Mouse (Mus musculus): ENCODE measurements around the gene Isca2.

The Isca2 gene

GRCm38 (mm10) chr12:84800419-84800818 lies 27.4 kb downstream of the Isca2 start:
- ChIA-PET CTCF (interaction anchor here in 2 of 4 experiments (1.0 to 1.8 kb wide), 2 partner anchors 16 kb away, joined by 5 to 6 read pairs; no protein-coding TSS in a partner anchor), POLR2A (interaction anchor here in 2 of 4 experiments (1.1 to 1.5 kb wide), 3 partner anchors 27 to 58 kb away, joined by 3 to 5 read pairs (median 4); partner anchors contain the start of genes Isca2 (in 2 of the 2) and Npc2 (in 2 of the 2))

- POLR2A ChIA-PET, result interaction anchor here in 2 of 4 experiments (1.0 to 1.5 kb wide), 4 partner anchors 29 to 184 kb away, joined by 3 to 5 read pairs (median 4); partner anchors contain the start of genes Abcd4 (in 1 of the 2), Isca2 (in 1 of the 2) and Npc2 (in 1 of the 2)
- CTCF ChIA-PET, result interaction anchor here in 2 of 4 experiments (0.5 to 1.2 kb wide), 2 partner anchors 17 to 131 kb away, joined by 3 to 5 read pairs (median 5); no protein-coding TSS in a partner anchor
Observed at GRCm38 (mm10) chr12:84801532-84802110, 28.6 kb downstream of the Isca2 start.

- CTCF ChIA-PET, result interaction anchor here in 1 of 4 experiments (1.2 kb wide), 1 partner anchor 18 kb away, joined by 5 read pairs; no protein-coding TSS in a partner anchor
- POLR2A ChIA-PET, result interaction anchor here in 2 of 4 experiments (1.0 kb wide), 3 partner anchors 29 to 185 kb away, joined by 3 to 5 read pairs (median 3); partner anchors contain the start of genes Isca2 (in 2 of the 2), Npc2 (in 2 of the 2) and Abcd4 (in 1 of the 2)
Observed at GRCm38 (mm10) chr12:84802625-84803024, 29.6 kb downstream of the Isca2 start.

GRCm38 (mm10) chr12:84805228-84805842 lies 32.3 kb downstream of the Isca2 start:
- CTCF ChIA-PET, result interaction anchor here in 3 of 4 experiments (0.6 to 0.8 kb wide), 4 partner anchors 9 to 688 kb away, joined by 3 read pairs; no protein-coding TSS in a partner anchor

GRCm38 (mm10) chr12:84806010-84806409 lies 33.0 kb downstream of the Isca2 start:
- CTCF ChIA-PET, result interaction anchor here in 3 of 4 experiments (0.6 to 0.8 kb wide), 4 partner anchors 8 to 688 kb away, joined by 3 read pairs; no protein-coding TSS in a partner anchor
- POLR2A ChIA-PET, result interaction anchor here in 2 of 4 experiments (1.0 to 2.0 kb wide), 6 partner anchors 10 to 49 kb away, joined by 3 to 7 read pairs (median 4); partner anchors contain the start of genes Isca2 (in 1 of the 2) and Npc2 (in 1 of the 2)

More at GRCm38 (mm10) chr12:84805228-84805842, 32.3 kb downstream of the Isca2 start:
- POLR2A ChIA-PET, result interaction anchor here in 2 of 4 experiments (1.0 to 2.0 kb wide), 5 partner anchors 10 to 49 kb away, joined by 3 to 6 read pairs (median 4); partner anchors contain the start of genes Isca2 (in 1 of the 2) and Npc2 (in 1 of the 2)

- POLR2A ChIA-PET, result interaction anchor here in 2 of 4 experiments (1.6 to 2.0 kb wide), 4 partner anchors 11 to 50 kb away, joined by 3 to 7 read pairs (median 6); no protein-coding TSS in a partner anchor
- CTCF ChIA-PET, result interaction anchor here in 1 of 4 experiments (0.6 kb wide), 1 partner anchor 22 kb away, joined by 14 read pairs; no protein-coding TSS in a partner anchor
Observed at GRCm38 (mm10) chr12:84806726-84807125, 33.7 kb downstream of the Isca2 start.

GRCm38 (mm10) chr12:84807351-84807750 lies 34.3 kb downstream of the Isca2 start:
- POLR2A ChIA-PET, result interaction anchor here in 2 of 4 experiments (0.7 to 2.0 kb wide), 5 partner anchors 11 to 51 kb away, joined by 3 to 7 read pairs (median 5); partner anchors contain the start of genes Isca2 (in 1 of the 2) and Npc2 (in 1 of the 2)
- CTCF ChIA-PET, result interaction anchor here in 3 of 4 experiments (0.6 to 2.4 kb wide), 2 partner anchors 23 to 1439 kb away, joined by 5 to 10 read pairs (median 7); no protein-coding TSS in a partner anchor

GRCm38 (mm10) chr12:84809033-84809432 lies 36.0 kb downstream of the Isca2 start:
- POLR2A ChIA-PET, result interaction anchor here in 1 of 4 experiments (1.7 kb wide), 1 partner anchor 36 kb away, joined by 6 read pairs; the partner anchor contains the start of genes Isca2 and Npc2

GRCm38 (mm10) chr12:84810810-84811209 lies 37.8 kb downstream of the Isca2 start:
- CTCF ChIA-PET, result no interaction called here
- POLR2A ChIA-PET, result no interaction called here

More at GRCm38 (mm10) chr12:84809033-84809432, 36.0 kb downstream of the Isca2 start:
- CTCF ChIA-PET, result interaction anchor here in 3 of 4 experiments (0.8 to 2.4 kb wide), 6 partner anchors 9 to 572 kb away, joined by 3 to 10 read pairs (median 4); partner anchors contain the start of gene Ltbp2 (in 1 of the 3)

- ChIA-PET CTCF (interaction anchor here in 2 of 4 experiments (0.6 to 1.1 kb wide), 2 partner anchors 10 to 65 kb away, joined by 4 to 6 read pairs; no protein-coding TSS in a partner anchor), POLR2A (no interaction called here)
Observed at GRCm38 (mm10) chr12:84811510-84811909, 38.5 kb downstream of the Isca2 start.

GRCm38 (mm10) chr12:84812004-84812403 lies 39.0 kb downstream of the Isca2 start:
- CTCF ChIA-PET, result interaction anchor here in 1 of 4 experiments (1.1 kb wide), 1 partner anchor 65 kb away, joined by 4 read pairs; no protein-coding TSS in a partner anchor
- POLR2A ChIA-PET, result no interaction called here

GRCm38 (mm10) chr12:84813773-84814172 lies 40.7 kb downstream of the Isca2 start:
- ChIA-PET POLR2A (interaction anchor here in 2 of 4 experiments (0.6 to 1.1 kb wide), 5 partner anchors 11 to 183 kb away, joined by 3 to 4 read pairs (median 3); partner anchors contain the start of genes Isca2 (in 1 of the 2) and Npc2 (in 1 of the 2)), CTCF (interaction anchor here in 3 of 4 experiments (0.6 to 3.1 kb wide), 8 partner anchors 8 to 243 kb away, joined by 3 to 10 read pairs (median 4); partner anchors contain the start of gene Ltbp2 (in 1 of the 3))

GRCm38 (mm10) chr12:84814663-84815325 lies 41.7 kb downstream of the Isca2 start:
- CTCF ChIA-PET, result interaction anchor here in 2 of 4 experiments (0.6 to 3.1 kb wide), 3 partner anchors 9 to 147 kb away, joined by 3 to 10 read pairs (median 6); no protein-coding TSS in a partner anchor
- POLR2A ChIA-PET, result interaction anchor here in 2 of 4 experiments (0.8 to 1.0 kb wide), 3 partner anchors 18 to 42 kb away, joined by 3 to 4 read pairs (median 4); partner anchors contain the start of genes Isca2 (in 1 of the 2) and Npc2 (in 1 of the 2)

- ChIA-PET POLR2A (interaction anchor here in 2 of 4 experiments (0.6 to 1.7 kb wide), 3 partner anchors 9 to 11 kb away, joined by 3 to 5 read pairs (median 4); no protein-coding TSS in a partner anchor), CTCF (interaction anchor here (0.5 to 1.5 kb wide), 16 partner anchors 10 to 1324 kb away, joined by 3 to 7 read pairs (median 3); partner anchors contain the start of genes Arel1 (in 1 of the 4) and Fcf1 (in 1 of the 4))
Observed at GRCm38 (mm10) chr12:84818496-84818895, 45.4 kb downstream of the Isca2 start.

- ChIA-PET POLR2A (interaction anchor here in 2 of 4 experiments (0.6 to 1.7 kb wide), 3 partner anchors 8 to 12 kb away, joined by 4 to 5 read pairs (median 4); no protein-coding TSS in a partner anchor), CTCF (interaction anchor here in 2 of 4 experiments (0.6 to 1.5 kb wide), 4 partner anchors 35 to 402 kb away, joined by 3 to 7 read pairs (median 4); partner anchors contain the start of gene Rnf113a2 (in 1 of the 2))
Observed at GRCm38 (mm10) chr12:84819236-84820168, 46.5 kb downstream of the Isca2 start.

GRCm38 (mm10) chr12:84823601-84824000 lies 50.5 kb downstream of the Isca2 start:
- ChIA-PET POLR2A (interaction anchor here in 1 of 4 experiments (0.6 kb wide), 1 partner anchor 395 kb away, joined by 3 read pairs; no protein-coding TSS in a partner anchor), CTCF (interaction anchor here in 1 of 4 experiments (0.6 kb wide), 1 partner anchor 181 kb away, joined by 3 read pairs; no protein-coding TSS in a partner anchor)

Measured in embryonic stem cell, embryonic (primary cell).